Mouse (Mus musculus) megakaryocyte, embryonic 14.5 days (primary cell): ENCODE measurements at regions not wholly inside any gene's neighbourhood (a gene's known extent, or its start where the extent isn't known, plus 50 kb on each side); places are given as distances from the start of the nearest gene placed in this dataset.

ENCODE experiments used
- FLI1 ChIP-seq: IDR thresholded peaks from 2 replicates; pipeline ENCODE4 v1.6.1; 2012; ENCODE audit warnings: low read length, inconsistent platforms, mixed read lengths
- GATA1 ChIP-seq: IDR thresholded peaks from 3 replicates; pipeline ENCODE4 v1.6.1; 2012; ENCODE audit warnings: mixed read lengths, low read length, inconsistent platforms, borderline replicate concordance

- TF ChIP-seq GATA1 (no peak), FLI1 (no peak)
These were observed 620.0 kb upstream of the Camk1g start for GRCm38 (mm10) chr1:193989956-193990675.
